Mouse (Mus musculus): ENCODE data around the gene Fcgr3. TPM values are rescaled to one million over a fixed set of nuclear protein-coding genes. Genes with fewer than 3 reads are reported as not detected.

The Fcgr3 gene
- total and polyA plus RNA-seq, 3 experiments = 3.7 to 8.5 (median 6.1) TPM

GRCm38 (mm10) chr1:171110659-171111019 lies 45.9 kb upstream of the Fcgr3 start:
- peak overlapping the region in 2 of 3 experiments; percentile 53 to 64 for H3K4me3 ChIP-seq (replicated peaks in 1 of 3; ENCODE audit: low read depth in 2 of 3, low read length in 2 of 3, poor library complexity in 1 of 3)
- H3K4me2 ChIP-seq (ENCODE audit: insufficient read depth, low read depth, poor library complexity, severe bottlenecking) = no peak overlapping the region
- H3K79me2 ChIP-seq (replicated peaks; ENCODE audit: control insufficient read depth, extremely low read depth, insufficient read depth, poor library complexity, severe bottlenecking) = no peaks in the 10 kb centered on the region
- in situ Hi-C loops (cut with MboI; ENCODE audit: low pct_ligation_motif_present, low pct_unique_long_range_greater_than_20kb, low sequenced_read_pairs) = loop anchor here (5.0 kb wide), 2 partner anchors 112 to 213 kb away; partner anchors contain the start of gene Tomm40l
- no peaks in the 10 kb centered on the region for H3K36me3 ChIP-seq (replicated peaks in 1 of 2; ENCODE audit: control insufficient read depth in 1 of 2, insufficient read depth in 1 of 2, low read length in 1 of 2)
- no peak overlapping the region for H3K27ac ChIP-seq (ENCODE audit: insufficient read depth, low read depth)
- H3K9me3 ChIP-seq (replicated peaks; ENCODE audit: low read length) = no peaks in the 10 kb centered on the region
- dilution Hi-C loops (cut with MboI; ENCODE audit: extremely low pct_ligation_motif_present, extremely low pct_unique_long_range_greater_than_20kb, low sequenced_read_pairs) = no loop called here
- no peak for DNase-seq (ENCODE audit: extremely low read depth)
- no peak overlapping the region for H3K9ac ChIP-seq (ENCODE audit: insufficient read depth, low read depth)
- TF ChIP-seq IRF4 (IDR thresholded peaks at IDR 0.05; ENCODE audit: low read depth, low read length) = no peak
- TF ChIP-seq EP300 (IDR thresholded peaks at IDR 0.05; ENCODE audit: low read length) = no peak
- TF ChIP-seq CHD1 (IDR thresholded peaks at IDR 0.05; ENCODE audit: low read depth, low read length) = 0 out of 2 replicates have a peak, but pooled peaks have one; percentile 52
- H3K27me3 ChIP-seq (replicated peaks) = no peaks in the 10 kb centered on the region
- peaks cover 6 to 17% of the 10 kb centered on the region in 2 experiments for H3K4me1 ChIP-seq (ENCODE audit: control insufficient read depth in 1 of 2, insufficient read depth in 2 of 2)

- H3K4me1 ChIP-seq (ENCODE audit: control insufficient read depth in 1 of 2, insufficient read depth in 2 of 2) = peaks cover 6 to 17% of the 10 kb centered on the region in 2 experiments
- H3K9ac ChIP-seq (ENCODE audit: insufficient read depth, low read depth) = no peak overlapping the region
- no peaks in the 10 kb centered on the region for H3K79me2 ChIP-seq (replicated peaks; ENCODE audit: control insufficient read depth, extremely low read depth, insufficient read depth, poor library complexity, severe bottlenecking)
- H3K27me3 ChIP-seq (replicated peaks) = no peaks in the 10 kb centered on the region
- H3K27ac ChIP-seq (ENCODE audit: insufficient read depth, low read depth) = no peak overlapping the region
- H3K4me3 ChIP-seq (replicated peaks in 1 of 3; ENCODE audit: low read depth in 2 of 3, low read length in 2 of 3, poor library complexity in 1 of 3) = no peak overlapping the region
- dilution Hi-C loops (cut with MboI; ENCODE audit: extremely low pct_ligation_motif_present, extremely low pct_unique_long_range_greater_than_20kb, low sequenced_read_pairs) (no loop called here), in situ Hi-C loops (cut with MboI; ENCODE audit: low pct_ligation_motif_present, low pct_unique_long_range_greater_than_20kb, low sequenced_read_pairs) (loop anchor here (5.0 to 10.0 kb wide), 3 partner anchors 113 to 365 kb away; partner anchors contain the start of gene Tomm40l)
- DNase-seq (ENCODE audit: extremely low read depth) = no peak
- no peaks in the 10 kb centered on the region for H3K36me3 ChIP-seq (replicated peaks in 1 of 2; ENCODE audit: control insufficient read depth in 1 of 2, insufficient read depth in 1 of 2, low read length in 1 of 2)
- no peaks in the 10 kb centered on the region for H3K9me3 ChIP-seq (replicated peaks; ENCODE audit: low read length)
- TF ChIP-seq ZMIZ1 (IDR thresholded peaks at IDR 0.05; ENCODE audit: low read depth, low read length) (no peak), UBTF (IDR thresholded peaks at IDR 0.05; ENCODE audit: low read depth, low read length) (no peak), CHD2 (IDR thresholded peaks at IDR 0.05; ENCODE audit: low read length) (no peak), TBP (conservative IDR thresholded peaks at IDR 0.05; ENCODE audit: low read depth, low read length) (no peak), JUND (conservative IDR thresholded peaks at IDR 0.05; ENCODE audit: low read depth, low read length) (no peak), SMC3 (IDR thresholded peaks at IDR 0.05; ENCODE audit: low read depth, low read length) (no peak)
- no peak overlapping the region for H3K4me2 ChIP-seq (ENCODE audit: insufficient read depth, low read depth, poor library complexity, severe bottlenecking)
Observed at GRCm38 (mm10) chr1:171109620-171110019, 44.9 kb upstream of the Fcgr3 start.

DNA sequence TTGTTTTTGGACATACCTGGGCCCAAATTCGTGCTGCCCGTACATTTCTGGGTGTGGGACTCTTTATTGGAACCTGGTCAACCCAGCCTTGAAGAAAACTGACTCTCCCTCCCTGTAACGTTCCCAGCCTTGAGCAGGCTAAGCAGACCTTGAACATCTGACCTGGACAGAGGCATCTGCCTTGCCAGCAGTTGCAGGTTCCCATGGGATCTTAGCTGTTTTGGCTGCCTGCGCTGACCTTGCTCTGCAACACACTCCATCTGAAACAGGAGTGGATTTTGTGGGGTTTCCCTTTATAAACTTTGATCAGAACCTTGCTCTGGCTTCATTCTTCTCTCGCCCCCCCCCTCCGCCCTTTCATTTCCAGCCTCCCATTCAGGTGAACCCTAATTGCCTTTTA lies 40.5 kb upstream of the Fcgr3 start:
- in situ Hi-C loops (cut with MboI; ENCODE audit: low pct_ligation_motif_present, low pct_unique_long_range_greater_than_20kb, low sequenced_read_pairs) = loop anchor here (10.0 kb wide), 1 partner anchor 370 kb away; no protein-coding TSS in a partner anchor
- no peak overlapping the region for H3K27ac ChIP-seq (ENCODE audit: insufficient read depth, low read depth)
- dilution Hi-C loops (cut with MboI; ENCODE audit: extremely low pct_ligation_motif_present, extremely low pct_unique_long_range_greater_than_20kb, low sequenced_read_pairs) = no loop called here
- H3K27me3 ChIP-seq (replicated peaks) = no peaks in the 10 kb centered on the region
- H3K4me3 ChIP-seq (replicated peaks in 1 of 3; ENCODE audit: low read depth in 2 of 3, low read length in 2 of 3, poor library complexity in 1 of 3) = no peak overlapping the region
- H3K36me3 ChIP-seq (replicated peaks in 1 of 2; ENCODE audit: control insufficient read depth in 1 of 2, insufficient read depth in 1 of 2, low read length in 1 of 2) = no peaks in the 10 kb centered on the region
- no peak overlapping the region for H3K4me2 ChIP-seq (ENCODE audit: insufficient read depth, low read depth, poor library complexity, severe bottlenecking)
- DNase-seq (ENCODE audit: extremely low read depth) = no peak
- H3K4me1 ChIP-seq (ENCODE audit: control insufficient read depth in 1 of 2, insufficient read depth in 2 of 2) = peaks cover 0 to 12% of the 10 kb centered on the region in 2 experiments; a peak in 2 of 4 replicates
- no peaks in the 10 kb centered on the region for H3K79me2 ChIP-seq (replicated peaks; ENCODE audit: control insufficient read depth, extremely low read depth, insufficient read depth, poor library complexity, severe bottlenecking)
- H3K9me3 ChIP-seq (replicated peaks; ENCODE audit: low read length) = no peaks in the 10 kb centered on the region
- H3K9ac ChIP-seq (ENCODE audit: insufficient read depth, low read depth) = no peak overlapping the region
- TF ChIP-seq NELFE (IDR thresholded peaks at IDR 0.05; ENCODE audit: low read depth, low read length) = no peak

Data from CH12.LX (cell line).